Mouse (Mus musculus): ENCODE data around the gene Rarres1.

GRCm38 (mm10) chr3:67557718-67558354, 42.5 kb upstream of the Rarres1 start:
- no peak for TF ChIP-seq CTCF (IDR thresholded peaks at IDR 0.05)
- no peak for TF ChIP-seq EP300 (IDR thresholded peaks at IDR 0.05)
